Mouse (Mus musculus) cerebellum, adult 2 months (tissue): ENCODE results near the gene Myef2. TPM values are rescaled to one million over a fixed set of nuclear protein-coding genes. Genes with fewer than 3 reads are reported as not detected.
A peak's percentile ranks its signal among the peaks of the same experiment; 100 is the strongest.
"Not testable (repeated sequence)": the region's sequence is repeated elsewhere in the genome, so short reads cannot be mapped to it uniquely, and the experiment has no call there.

ENCODE experiments used
- DNase-seq, 2 experiments: peaks; one replicate each; pipeline ENCODE4 v3.0.0; 2021
- H3K27ac ChIP-seq: fragments of 200-500 bp; 2 replicates; pipeline ENCODE4 v1.5.1; 2012; ENCODE audit warnings: low read length, control low read depth, inconsistent platforms; ENCODE audit not compliant: insufficient read depth
- H3K27me3 ChIP-seq: fragments of 200-500 bp; 2 replicates; pipeline ENCODE4 v1.6.1; 2012; ENCODE audit warnings: inconsistent platforms, mild to moderate bottlenecking, low read length, moderate library complexity; ENCODE audit not compliant: control insufficient read depth, insufficient read depth
- H3K4me1 ChIP-seq: fragments of 200-500 bp; 2 replicates; pipeline ENCODE4 v1.6.1; 2011; ENCODE audit warnings: low read length; ENCODE audit not compliant: control insufficient read depth, insufficient read depth
- H3K4me3 ChIP-seq: fragments of 200-500 bp; replicated peaks from 2 replicates; pipeline ENCODE3; 2011; ENCODE audit warnings: mild to moderate bottlenecking, low read depth, low read length, control low read depth; ENCODE audit not compliant: insufficient read depth
- CTCF ChIP-seq: fragments of 200-500 bp; IDR thresholded peaks from 2 replicates; pipeline ENCODE4 v1.5.1; 2011; ENCODE audit warnings: low read depth, mild to moderate bottlenecking, control low read depth, low read length, moderate library complexity, borderline replicate concordance; ENCODE audit not compliant: insufficient read depth
- POLR2A ChIP-seq: fragments of 200-500 bp; IDR thresholded peaks from 2 replicates; pipeline ENCODE4 v1.6.1; 2011; ENCODE audit warnings: low read length, control low read depth, borderline replicate concordance; ENCODE audit not compliant: insufficient read depth
- WGBS: fragments of 180-500 bp; shearing (Covaris S2); methylation state at CpG from one replicate; pipeline ENCODE4 v1.1.7; 2018; 5-methylcytosine and 5-hydroxymethylcytosine counted together
- polyA plus RNA-seq: library from polyadenylated mRNA; depleted of rRNA; stranded (reverse); fragments of >200 nt; gene quantifications from 2 replicates; pipeline ENCODE4 v1.2.3, GENCODE M21; 2012

Myef2 gene
- polyA plus RNA-seq, 1 experiment: 80.7 TPM

DNA sequence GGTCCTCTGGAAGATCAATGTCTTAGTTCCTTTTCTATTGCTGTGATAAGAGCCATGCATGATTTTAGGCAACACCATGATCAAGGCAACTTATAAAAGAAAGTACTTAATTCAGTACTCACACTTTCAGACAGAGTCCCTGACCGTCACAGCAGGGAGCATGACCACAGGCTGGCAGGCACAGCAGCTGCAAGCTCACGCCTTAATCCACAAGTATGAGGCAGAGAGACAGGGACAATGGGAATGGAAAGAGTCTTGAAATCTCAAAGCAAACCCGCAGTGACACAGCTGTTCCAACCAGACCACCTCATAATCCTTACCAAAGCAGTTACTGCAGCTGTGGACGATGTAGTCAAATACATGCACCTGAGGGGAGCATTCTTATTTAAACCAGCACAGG lies 10.7 kb upstream of the Myef2 start:
- 59% methylated on average over 4 of the region's 4 CpGs for WGBS

DNA sequence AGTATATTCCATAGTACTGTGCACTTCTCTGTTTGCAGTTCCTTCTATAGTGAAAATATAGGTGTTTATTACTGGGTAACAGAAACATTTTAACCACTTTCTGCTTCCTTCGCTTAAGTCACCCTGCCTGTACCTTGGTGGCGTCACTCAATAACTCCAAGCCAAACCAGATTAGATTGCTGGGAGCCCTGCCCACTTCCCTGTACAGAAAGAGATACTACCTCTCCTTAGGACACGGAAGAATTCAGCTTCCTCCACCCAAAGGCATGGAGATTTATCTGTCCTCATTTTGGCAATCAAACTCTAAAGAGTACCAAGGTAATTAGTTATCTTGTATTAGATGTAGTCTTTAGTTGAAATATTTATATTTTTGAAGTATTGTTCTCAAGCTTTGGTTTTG lies 3.3 kb upstream of the Myef2 start:
- H3K4me3 ChIP-seq: no peak overlapping the region
- DNase-seq: no peak
- no peak overlapping the region for H3K27ac ChIP-seq
- TF ChIP-seq CTCF (no peak), POLR2A (no peak)
- 87% methylated on average over 3 of the region's 3 CpGs for WGBS
- H3K27me3 ChIP-seq: no peaks in the 10 kb centered on the region
- H3K4me1 ChIP-seq: no peaks in the 10 kb centered on the region

More for the DNA sequence above, 10.7 kb upstream of the Myef2 start:
- no peak for DNase-seq
- TF ChIP-seq POLR2A: no peak
- TF ChIP-seq CTCF: no peak
- Histone ChIP-seq H3K27ac (no peak overlapping the region), H3K4me1 (no peaks in the 10 kb centered on the region), H3K4me3 (no peak overlapping the region), H3K27me3 (no peaks in the 10 kb centered on the region)

DNA sequence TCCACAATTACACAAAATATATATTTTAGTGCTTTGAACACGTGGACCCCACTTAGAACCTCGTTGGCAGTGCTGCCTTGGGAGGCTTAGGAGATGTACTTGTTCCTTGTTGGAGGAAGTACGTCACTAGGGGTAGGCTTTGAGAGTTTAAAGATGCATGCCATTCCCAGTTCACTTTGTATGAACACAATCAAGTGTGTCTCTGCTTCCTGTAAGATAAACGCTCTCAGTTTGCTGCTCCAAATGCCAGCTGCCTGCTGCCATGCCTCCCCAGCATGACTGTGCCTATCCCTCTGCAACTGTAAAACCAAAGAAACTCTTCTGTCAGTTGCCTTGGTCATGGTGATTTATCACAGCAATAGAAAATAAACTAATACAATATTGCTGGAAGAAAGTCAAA lies 2.4 kb upstream of the Myef2 start:
- WGBS: 40% methylated on average over 4 of the region's 4 CpGs
- DNase-seq: no peak
- Histone ChIP-seq H3K4me1 (no peaks in the 10 kb centered on the region), H3K27ac (no peak overlapping the region), H3K4me3 (no peak overlapping the region), H3K27me3 (no peaks in the 10 kb centered on the region)
- TF ChIP-seq POLR2A: no peak
- TF ChIP-seq CTCF: no peak

DNA sequence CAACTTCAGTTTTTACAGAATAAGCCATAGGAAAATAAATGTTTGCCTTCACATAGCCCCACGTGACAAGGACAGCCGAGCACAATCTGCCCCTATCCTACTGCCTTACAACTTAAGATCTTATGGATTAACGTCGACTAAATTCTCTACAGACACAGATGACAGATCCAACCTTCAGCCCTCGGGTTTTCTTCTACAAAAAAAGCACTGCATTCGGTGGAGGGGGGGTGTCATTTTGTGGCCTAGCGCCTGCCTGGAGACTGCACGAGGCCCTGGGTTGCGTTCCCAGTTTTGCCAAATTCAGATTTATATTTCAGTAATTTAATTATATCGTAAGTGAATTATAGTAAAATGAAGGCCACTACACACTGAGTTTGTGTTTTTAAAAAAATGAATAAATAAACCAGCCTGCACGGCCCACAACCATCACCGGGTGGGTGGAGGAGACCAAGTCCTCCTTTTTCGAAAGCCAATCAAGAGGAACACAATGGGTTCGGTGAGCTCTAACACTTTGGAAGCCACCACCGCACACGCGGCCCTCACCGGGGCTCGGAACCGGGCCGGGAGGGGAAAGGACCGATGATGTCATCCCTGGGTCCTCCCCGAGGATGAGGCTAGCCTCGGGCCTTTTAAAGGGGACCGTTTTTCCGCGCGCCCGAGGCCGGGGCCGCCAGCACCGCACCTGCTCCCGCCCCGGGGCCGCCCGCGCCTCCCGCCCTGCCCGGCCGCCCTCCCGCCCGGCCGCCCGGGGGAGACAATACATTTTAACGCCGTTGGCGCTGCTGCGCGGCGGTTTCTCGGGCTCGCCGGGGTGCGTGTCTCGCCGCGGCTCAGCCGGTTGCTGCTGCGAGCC lies 611 bp downstream of the Myef2 start:
- Histone ChIP-seq H3K4me1 (peaks cover 3% of the 10 kb centered on the region; the same call in 1 of the 2 replicates), H3K27ac (peak overlapping the region; percentile 45), H3K27me3 (no peaks in the 10 kb centered on the region), H3K4me3 (peak overlapping the region; percentile 73)
- DNase-seq: peak; percentile 79 to 85
- TF ChIP-seq POLR2A (0 out of 2 replicates have a peak, but pooled peaks have one; percentile 38), CTCF (no peak)
- WGBS: under 1% methylated on average over 59 of the region's 59 CpGs

DNA sequence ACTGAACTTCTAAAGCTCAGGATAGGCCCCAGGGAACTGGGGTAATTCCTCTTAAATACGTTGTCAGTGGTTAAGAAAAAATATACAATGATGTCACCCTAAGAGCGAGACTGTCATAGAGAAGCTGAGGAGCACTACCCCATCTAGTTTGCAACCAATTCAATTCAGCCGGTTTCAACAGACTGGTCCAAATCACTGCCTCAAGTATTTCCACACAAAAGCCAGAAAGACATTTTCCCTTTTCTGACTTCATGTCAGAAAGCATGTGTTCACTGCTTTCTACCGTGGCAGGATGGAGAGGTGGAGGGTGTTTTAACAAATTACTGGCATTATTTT lies 1.2 kb downstream of the Myef2 start:
- peak overlapping the region; percentile 73 for H3K4me3 ChIP-seq
- no peaks in the 10 kb centered on the region for H3K27me3 ChIP-seq
- no peak overlapping the region for H3K27ac ChIP-seq
- TF ChIP-seq CTCF (no peak), POLR2A (no peak)
- DNase-seq: peak in 1 of 2 experiments; percentile 15
- peaks cover 3% of the 10 kb centered on the region; the same call in 1 of the 2 replicates for H3K4me1 ChIP-seq
- WGBS: 7% methylated on average over 4 of the region's 4 CpGs

DNA sequence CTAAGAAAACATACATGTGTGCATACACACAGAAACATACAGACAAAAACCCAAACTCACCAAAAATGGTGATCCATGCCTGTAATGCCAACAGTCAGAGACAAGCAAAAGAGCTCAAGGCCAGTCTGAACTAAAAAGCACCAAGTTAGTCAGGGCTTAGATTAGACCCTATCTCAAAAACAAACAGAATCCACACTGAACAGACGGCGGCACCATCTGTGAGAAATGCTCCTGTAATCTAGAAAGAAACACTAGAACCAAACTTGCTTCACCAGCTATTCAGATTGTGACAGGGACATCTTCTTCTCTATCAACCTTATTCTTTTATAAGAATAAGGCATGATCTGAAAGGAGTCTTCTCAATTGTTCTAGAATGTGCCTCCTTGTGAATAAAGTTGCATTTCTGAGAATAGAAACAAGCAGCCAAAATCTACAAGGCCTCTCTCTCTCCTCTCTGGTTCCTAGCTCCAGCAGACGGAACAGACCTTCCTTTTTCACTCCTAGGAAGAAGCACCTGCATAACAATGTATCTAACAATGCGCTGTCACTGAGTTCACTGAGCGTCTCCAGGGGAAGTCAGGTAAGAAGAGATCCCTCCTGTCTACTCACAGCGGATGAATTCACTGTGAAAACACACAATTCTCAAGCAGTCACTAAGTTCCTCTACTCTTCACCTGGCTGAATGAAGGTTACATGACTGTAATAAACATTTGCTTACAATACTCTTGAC lies 3.9 kb downstream of the Myef2 start:
- peaks cover 3% of the 10 kb centered on the region; the same call in 1 of the 2 replicates for H3K4me1 ChIP-seq
- no peaks in the 10 kb centered on the region for H3K27me3 ChIP-seq
- no peak for TF ChIP-seq CTCF
- no peak for TF ChIP-seq POLR2A
- DNase-seq: peak in 1 of 2 experiments; percentile 44
- H3K4me3 ChIP-seq: no peak overlapping the region
- H3K27ac ChIP-seq: no peak overlapping the region
- 27% methylated on average over 6 of the region's 6 CpGs for WGBS

DNA sequence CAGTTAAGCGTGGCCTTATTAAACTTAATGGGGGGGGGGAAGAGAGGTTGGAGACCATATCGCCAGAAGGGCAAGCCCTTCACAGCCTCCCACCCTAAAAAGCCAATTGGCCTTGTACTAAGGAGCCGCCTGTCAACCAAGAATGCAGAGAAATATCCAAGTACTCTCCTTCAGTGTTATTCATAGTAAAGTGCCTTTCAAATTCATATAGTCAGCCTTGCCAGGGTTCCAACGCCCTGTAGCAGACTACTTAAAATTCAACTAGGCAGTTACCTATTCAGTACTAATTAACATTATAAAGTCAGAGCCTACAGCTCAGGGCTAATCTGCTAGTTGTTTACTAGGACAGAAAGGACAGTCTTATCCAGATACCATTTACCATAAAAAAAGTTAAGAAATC lies 16.9 kb downstream of the Myef2 start:
- H3K27ac ChIP-seq, H3K4me1 ChIP-seq, H3K4me3 ChIP-seq, DNase-seq, H3K27me3 ChIP-seq: not testable (repeated sequence)
- 95% methylated on average over 4 of the region's 4 CpGs for WGBS

DNA sequence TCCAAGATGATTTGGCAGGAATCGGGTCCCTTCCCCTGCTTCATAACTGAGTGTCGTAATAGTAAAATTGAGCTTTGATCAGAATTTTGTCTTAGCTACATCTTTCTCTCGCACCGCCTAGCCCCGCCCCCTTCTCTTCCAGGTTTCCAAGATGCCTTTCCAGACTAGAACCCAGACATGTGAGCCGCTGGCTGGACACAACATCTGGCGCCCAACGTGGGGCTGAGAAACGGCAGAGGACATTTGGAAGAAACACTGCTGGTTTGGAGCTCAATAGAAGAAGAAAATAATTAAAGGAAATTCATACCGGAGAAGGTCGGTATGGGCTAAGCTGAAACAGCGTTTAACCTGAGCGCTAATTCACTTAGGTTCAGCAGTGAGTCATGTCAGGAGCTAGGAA lies 19.0 kb downstream of the Myef2 start:
- H3K4me1 ChIP-seq, H3K4me3 ChIP-seq, H3K27ac ChIP-seq, H3K27me3 ChIP-seq, DNase-seq: not testable (repeated sequence)
- 95% methylated on average over 13 of the region's 13 CpGs for WGBS

DNA sequence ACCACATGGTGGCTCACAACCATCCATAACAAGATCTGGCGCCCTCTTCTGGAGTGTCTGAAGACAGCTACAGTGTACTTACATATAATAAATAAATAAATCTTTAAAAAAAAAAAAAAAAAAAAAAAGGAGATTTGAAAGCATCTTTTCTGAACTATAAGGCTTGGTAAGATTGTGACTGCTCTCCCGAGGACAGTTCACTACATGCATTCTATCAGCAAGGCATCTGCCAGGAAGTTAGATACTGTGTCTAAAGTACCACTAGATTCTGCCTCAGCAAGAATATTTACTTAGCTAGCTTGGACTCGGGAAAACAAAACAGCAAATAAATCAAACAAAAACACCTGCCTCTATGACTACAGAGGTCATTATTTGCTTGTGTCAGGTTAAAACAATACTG lies 31.3 kb downstream of the Myef2 start:
- not testable (repeated sequence) for DNase-seq, H3K4me3 ChIP-seq, H3K4me1 ChIP-seq, H3K27me3 ChIP-seq, H3K27ac ChIP-seq
- WGBS: 88% methylated on average over 3 of the region's 3 CpGs
